Mouse (Mus musculus) liver, adult 2 months (tissue): ENCODE results near the gene Pex5l.

Source experiments
- CTCF ChIP-seq: fragments of 200-500 bp; IDR thresholded peaks from 2 replicates; pipeline ENCODE4 v1.5.1; 2011; ENCODE audit warnings: low read depth, low read length, control low read depth
- POLR2A ChIP-seq: fragments of 200-500 bp; IDR thresholded peaks from 2 replicates; pipeline ENCODE4 v1.6.1; 2011; ENCODE audit warnings: low read length, control low read depth; ENCODE audit not compliant: insufficient read depth; ENCODE audit errors: extremely low read depth

- TF ChIP-seq CTCF (no peak), POLR2A (no peak)
These were observed 239.6 kb downstream of the Pex5l start for GRCm38 (mm10) chr3:32903462-32903861.
